Mouse (Mus musculus): ENCODE measurements around the gene Ankrd55. TPM values are rescaled to one million over a fixed set of nuclear protein-coding genes. Genes with fewer than 3 reads are reported as not detected.
"Not testable (repeated sequence)": the region's sequence is repeated elsewhere in the genome, so short reads cannot be mapped to it uniquely, and the experiment has no call there.

Gene Ankrd55
- polyA plus RNA-seq, 1 experiment = not detected

DNA sequence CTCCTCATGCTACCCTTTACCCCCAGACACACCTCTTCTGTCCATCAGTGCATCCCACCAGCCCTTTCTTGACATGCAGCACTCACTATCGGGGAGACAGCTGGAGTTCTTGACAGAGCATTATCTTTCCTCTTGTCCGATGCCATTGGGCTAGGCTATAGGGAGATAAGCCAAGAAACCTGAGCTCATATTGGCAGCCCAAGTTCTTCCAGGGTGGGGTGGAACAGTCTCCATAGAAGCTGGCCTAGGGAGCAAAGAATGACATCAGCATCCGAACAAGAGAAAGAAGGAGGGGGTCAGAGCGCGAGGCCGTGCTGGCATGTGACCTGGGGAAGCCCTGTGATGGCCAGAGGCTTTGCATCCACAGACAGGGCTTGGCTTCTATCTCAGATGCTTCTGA lies 9.5 kb downstream of the Ankrd55 start:
- Histone ChIP-seq H3K27ac (ENCODE audit: insufficient read depth, low read length) (no peak overlapping the region), H3K36me3 (ENCODE audit: control insufficient read depth, insufficient read depth, low read length, poor library complexity, severe bottlenecking) (no peaks in the 10 kb centered on the region), H3K27me3 (ENCODE audit: control insufficient read depth, insufficient read depth, low read length, poor library complexity, severe bottlenecking) (no peaks in the 10 kb centered on the region), H3K9ac (ENCODE audit: low read depth, poor library complexity, severe bottlenecking) (no peak overlapping the region), H3K4me3 (ENCODE audit: low read depth, low read length) (no peak overlapping the region), H3K4me1 (ENCODE audit: control insufficient read depth, insufficient read depth, low read length) (no peaks in the 10 kb centered on the region), H3K9me3 (replicated peaks; ENCODE audit: control insufficient read depth, insufficient read depth, low read length, poor library complexity, severe bottlenecking) (no peaks in the 10 kb centered on the region)
- TF ChIP-seq EP300 (IDR thresholded peaks at IDR 0.05; ENCODE audit: insufficient read depth, low read depth, low read length) (no peak), CTCF (IDR thresholded peaks at IDR 0.05; ENCODE audit: low read depth, low read length) (no peak), POLR2A (IDR thresholded peaks at IDR 0.05; ENCODE audit: insufficient read depth, low read length) (no peak)

DNA sequence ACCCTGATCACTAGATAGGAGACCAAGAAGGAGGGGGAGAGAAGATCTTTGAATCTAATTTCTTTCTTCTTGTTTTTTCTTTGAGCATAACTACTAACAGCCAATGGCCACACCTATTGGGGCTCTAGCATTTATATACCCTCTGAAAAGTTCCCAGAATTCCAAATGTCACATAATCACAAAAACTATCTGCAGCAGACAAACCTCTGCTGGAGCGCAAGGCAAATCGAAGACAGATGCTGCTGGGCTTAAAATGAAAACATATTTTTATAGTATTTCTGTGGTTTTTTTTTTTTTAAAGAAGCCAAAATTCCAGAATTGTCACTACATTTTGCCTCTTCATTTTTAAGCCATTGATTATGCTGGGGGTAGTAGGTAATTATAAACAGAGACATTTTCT lies 15.2 kb downstream of the Ankrd55 start:
- no peaks in the 10 kb centered on the region for H3K4me1 ChIP-seq (ENCODE audit: control insufficient read depth, insufficient read depth, low read length)
- no peak overlapping the region for H3K27ac ChIP-seq (ENCODE audit: insufficient read depth, low read length)
- TF ChIP-seq CTCF (IDR thresholded peaks at IDR 0.05; ENCODE audit: low read depth, low read length) = no peak
- no peak for TF ChIP-seq POLR2A (IDR thresholded peaks at IDR 0.05; ENCODE audit: insufficient read depth, low read length)
- TF ChIP-seq EP300 (IDR thresholded peaks at IDR 0.05; ENCODE audit: insufficient read depth, low read depth, low read length) = no peak

GRCm38 (mm10) chr13:112308672-112309071 lies 20.4 kb downstream of the Ankrd55 start:
- Histone ChIP-seq H3K27me3 (ENCODE audit: control insufficient read depth, insufficient read depth, low read length, poor library complexity, severe bottlenecking) (no peaks in the 10 kb centered on the region), H3K9ac (ENCODE audit: low read depth, poor library complexity, severe bottlenecking) (no peak overlapping the region), H3K36me3 (ENCODE audit: control insufficient read depth, insufficient read depth, low read length, poor library complexity, severe bottlenecking) (no peaks in the 10 kb centered on the region), H3K4me1 (ENCODE audit: control insufficient read depth, insufficient read depth, low read length) (no peaks in the 10 kb centered on the region), H3K9me3 (replicated peaks; ENCODE audit: control insufficient read depth, insufficient read depth, low read length, poor library complexity, severe bottlenecking) (no peaks in the 10 kb centered on the region), H3K4me3 (ENCODE audit: low read depth, low read length) (no peak overlapping the region), H3K27ac (ENCODE audit: insufficient read depth, low read length) (no peak overlapping the region)
- TF ChIP-seq POLR2A (IDR thresholded peaks at IDR 0.05; ENCODE audit: insufficient read depth, low read length) (no peak), CTCF (IDR thresholded peaks at IDR 0.05; ENCODE audit: low read depth, low read length) (peak; percentile 64), EP300 (IDR thresholded peaks at IDR 0.05; ENCODE audit: insufficient read depth, low read depth, low read length) (no peak)

More for the DNA sequence above, 15.2 kb downstream of the Ankrd55 start:
- Histone ChIP-seq H3K27me3 (ENCODE audit: control insufficient read depth, insufficient read depth, low read length, poor library complexity, severe bottlenecking) (no peaks in the 10 kb centered on the region), H3K4me3 (ENCODE audit: low read depth, low read length) (no peak overlapping the region), H3K36me3 (ENCODE audit: control insufficient read depth, insufficient read depth, low read length, poor library complexity, severe bottlenecking) (no peaks in the 10 kb centered on the region), H3K9ac (ENCODE audit: low read depth, poor library complexity, severe bottlenecking) (no peak overlapping the region), H3K9me3 (replicated peaks; ENCODE audit: control insufficient read depth, insufficient read depth, low read length, poor library complexity, severe bottlenecking) (no peaks in the 10 kb centered on the region)

DNA sequence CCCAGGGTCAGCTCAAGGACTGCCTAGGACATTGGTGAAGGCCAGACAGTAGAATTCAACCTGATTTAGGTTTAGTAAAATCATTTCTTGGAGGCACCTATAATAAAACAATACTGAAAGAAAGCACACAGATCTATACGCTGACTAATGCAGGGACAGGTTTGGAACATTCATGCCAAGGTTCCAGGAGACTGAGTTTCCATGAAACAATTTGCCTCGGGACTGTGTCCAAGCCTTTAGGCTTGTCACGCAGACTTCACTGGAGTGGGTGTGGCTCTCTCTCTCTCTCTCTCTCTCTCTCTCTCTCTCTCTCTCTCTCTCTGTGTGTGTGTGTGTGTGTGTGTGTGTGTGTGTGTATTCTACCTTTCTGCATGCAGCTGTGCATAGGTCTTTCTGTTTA lies 23.4 kb downstream of the Ankrd55 start:
- not testable (repeated sequence) for H3K4me1 ChIP-seq (ENCODE audit: control insufficient read depth, insufficient read depth, low read length); H3K9me3 ChIP-seq (replicated peaks; ENCODE audit: control insufficient read depth, insufficient read depth, low read length, poor library complexity, severe bottlenecking); H3K4me3 ChIP-seq (ENCODE audit: low read depth, low read length); H3K36me3 ChIP-seq (ENCODE audit: control insufficient read depth, insufficient read depth, low read length, poor library complexity, severe bottlenecking); H3K9ac ChIP-seq (ENCODE audit: low read depth, poor library complexity, severe bottlenecking); H3K27ac ChIP-seq (ENCODE audit: insufficient read depth, low read length); H3K27me3 ChIP-seq (ENCODE audit: control insufficient read depth, insufficient read depth, low read length, poor library complexity, severe bottlenecking)

DNA sequence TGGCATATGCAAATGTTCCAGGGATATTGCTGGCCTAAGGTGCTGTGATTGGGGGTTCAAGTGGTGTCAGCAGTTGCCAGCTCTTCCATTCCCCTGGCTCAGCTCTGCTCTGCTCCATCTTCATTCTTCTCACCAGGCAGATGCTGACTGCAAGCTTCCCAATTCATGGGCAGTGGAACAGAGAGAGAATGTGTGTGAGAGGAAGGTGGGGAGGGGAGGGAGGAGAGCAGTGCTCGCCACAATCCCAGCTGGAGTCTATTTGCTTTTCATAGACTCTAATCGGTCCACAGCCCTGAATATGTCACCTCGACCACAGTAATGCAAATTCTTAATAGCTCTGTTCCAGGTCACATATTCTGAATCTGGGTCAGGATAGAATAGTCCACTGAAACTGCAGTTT lies 27.2 kb downstream of the Ankrd55 start:
- no peak overlapping the region for H3K9ac ChIP-seq (ENCODE audit: low read depth, poor library complexity, severe bottlenecking)
- H3K36me3 ChIP-seq (ENCODE audit: control insufficient read depth, insufficient read depth, low read length, poor library complexity, severe bottlenecking) = no peaks in the 10 kb centered on the region
- TF ChIP-seq CTCF (IDR thresholded peaks at IDR 0.05; ENCODE audit: low read depth, low read length) (no peak), EP300 (IDR thresholded peaks at IDR 0.05; ENCODE audit: insufficient read depth, low read depth, low read length) (no peak), POLR2A (IDR thresholded peaks at IDR 0.05; ENCODE audit: insufficient read depth, low read length) (no peak)
- H3K27ac ChIP-seq (ENCODE audit: insufficient read depth, low read length) = no peak overlapping the region
- H3K4me1 ChIP-seq (ENCODE audit: control insufficient read depth, insufficient read depth, low read length) = no peaks in the 10 kb centered on the region
- no peaks in the 10 kb centered on the region for H3K9me3 ChIP-seq (replicated peaks; ENCODE audit: control insufficient read depth, insufficient read depth, low read length, poor library complexity, severe bottlenecking)
- no peak overlapping the region for H3K4me3 ChIP-seq (ENCODE audit: low read depth, low read length)
- H3K27me3 ChIP-seq (ENCODE audit: control insufficient read depth, insufficient read depth, low read length, poor library complexity, severe bottlenecking) = no peaks in the 10 kb centered on the region

DNA sequence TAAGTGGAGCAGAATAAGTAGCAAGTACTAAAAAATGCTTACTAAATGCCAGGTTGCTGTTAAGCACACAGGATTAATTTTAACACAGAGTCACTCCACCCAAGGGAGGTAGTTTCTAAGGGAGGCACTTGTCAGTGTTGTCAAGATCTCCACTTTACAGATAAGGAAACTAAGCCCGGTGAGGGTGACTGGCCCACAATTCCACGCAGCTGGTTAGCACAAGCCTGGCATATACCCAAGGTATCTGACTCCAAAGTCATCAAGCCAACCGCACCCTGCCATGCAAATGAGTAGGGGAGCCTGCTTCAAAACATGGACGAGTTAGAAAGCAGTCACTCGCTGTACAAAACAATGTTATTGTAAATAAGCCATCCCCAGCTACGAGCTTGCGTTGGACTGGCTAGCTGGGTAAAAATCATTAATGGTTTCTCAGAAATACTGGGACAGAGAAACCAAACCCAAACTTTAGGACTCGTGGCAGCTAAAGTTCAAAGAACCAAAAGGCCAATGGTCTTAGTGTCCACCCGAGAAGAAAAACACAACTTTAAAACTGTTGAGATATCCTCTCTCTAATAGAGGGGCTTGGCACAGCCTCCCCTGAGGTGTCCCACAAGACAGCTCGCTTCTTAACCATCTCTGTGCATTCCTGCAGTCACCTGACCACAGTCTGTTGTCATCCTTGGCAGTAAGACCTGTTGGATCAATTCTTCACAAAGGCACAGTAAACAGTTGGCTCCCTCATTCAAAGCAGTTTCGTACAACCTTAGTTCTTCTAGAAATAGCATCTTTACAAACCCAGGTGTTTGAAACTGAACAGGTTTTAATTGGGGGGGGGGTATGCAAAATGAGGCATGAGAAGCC lies 28.6 kb downstream of the Ankrd55 start:
- Histone ChIP-seq H3K27me3 (ENCODE audit: control insufficient read depth, insufficient read depth, low read length, poor library complexity, severe bottlenecking) (no peaks in the 10 kb centered on the region), H3K36me3 (ENCODE audit: control insufficient read depth, insufficient read depth, low read length, poor library complexity, severe bottlenecking) (no peaks in the 10 kb centered on the region), H3K4me3 (ENCODE audit: low read depth, low read length) (no peak overlapping the region), H3K9ac (ENCODE audit: low read depth, poor library complexity, severe bottlenecking) (no peak overlapping the region), H3K27ac (ENCODE audit: insufficient read depth, low read length) (no peak overlapping the region), H3K4me1 (ENCODE audit: control insufficient read depth, insufficient read depth, low read length) (no peaks in the 10 kb centered on the region), H3K9me3 (replicated peaks; ENCODE audit: control insufficient read depth, insufficient read depth, low read length, poor library complexity, severe bottlenecking) (no peaks in the 10 kb centered on the region)
- TF ChIP-seq EP300 (IDR thresholded peaks at IDR 0.05; ENCODE audit: insufficient read depth, low read depth, low read length) (no peak), CTCF (IDR thresholded peaks at IDR 0.05; ENCODE audit: low read depth, low read length) (no peak), POLR2A (IDR thresholded peaks at IDR 0.05; ENCODE audit: insufficient read depth, low read length) (no peak)
